Mouse (Mus musculus): ENCODE data around the gene Klk14. TPM values are rescaled to one million over a fixed set of nuclear protein-coding genes. Genes with fewer than 3 reads are reported as not detected.
"Not testable (repeated sequence)": the region's sequence is repeated elsewhere in the genome, so short reads cannot be mapped to it uniquely, and the experiment has no call there.

The Klk14 gene
- polyA plus RNA-seq, 1 experiment: not detected

DNA sequence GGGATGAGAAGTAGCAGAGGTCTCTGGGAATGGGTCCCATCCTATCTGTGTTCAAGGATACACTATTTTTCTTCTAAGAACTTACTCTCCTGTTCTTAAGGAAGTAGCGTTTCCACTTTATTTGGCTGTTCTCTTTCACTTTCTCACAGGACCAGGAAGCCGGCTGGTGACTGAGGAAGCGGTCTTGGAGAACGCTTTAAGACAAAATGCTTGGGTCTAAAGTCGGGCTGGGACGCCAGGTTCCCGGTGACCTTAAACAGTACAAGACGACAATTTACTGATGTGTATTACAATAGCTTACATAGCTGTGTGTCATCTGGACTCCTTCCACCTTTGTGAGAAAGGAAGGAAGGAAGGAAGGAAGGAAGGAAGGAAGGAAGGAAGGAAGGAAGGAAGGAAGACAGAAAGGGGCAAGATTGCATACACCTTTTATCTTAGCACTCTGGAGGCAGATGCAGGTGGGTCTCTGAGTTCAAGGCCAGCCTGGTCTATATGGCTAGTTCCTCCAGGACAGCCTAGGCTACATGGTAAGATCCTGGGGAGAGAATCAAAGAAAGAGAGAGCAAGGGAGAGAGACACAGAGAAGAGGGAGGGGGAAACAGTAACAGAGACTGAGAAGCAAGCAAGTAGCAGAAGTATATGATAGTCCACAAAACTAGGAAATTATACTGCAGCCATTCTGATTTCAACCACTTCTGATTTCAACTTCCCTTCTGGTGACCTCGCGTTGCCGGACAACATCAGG lies 19.0 kb upstream of the Klk14 start:
- H3K4me3 ChIP-seq (ENCODE audit: insufficient read depth, low read length): peak overlapping the region; percentile 44; the same call in 1 of the 2 replicates
- no peak overlapping the region for H3K27ac ChIP-seq (ENCODE audit: insufficient read depth, low read length)
- H3K4me1 ChIP-seq (ENCODE audit: control insufficient read depth, insufficient read depth, low read length): 0 out of 2 replicates have a peak, but pooled peaks cover 2% of the 10 kb centered on the region
- TF ChIP-seq POLR2A (IDR thresholded peaks at IDR 0.05; ENCODE audit: extremely low read depth, insufficient read depth, low read length) (no peak), CTCF (IDR thresholded peaks at IDR 0.05; ENCODE audit: extremely low read depth, insufficient read depth, low read length) (no peak)

- Histone ChIP-seq H3K4me3 (ENCODE audit: insufficient read depth, low read length) (peak within 1 kb of the TSS; percentile 44), H3K4me1 (ENCODE audit: control insufficient read depth, insufficient read depth, low read length) (0 out of 2 replicates have a peak, but pooled peaks cover 2% of the 10 kb centered on the region), H3K27ac (ENCODE audit: insufficient read depth, low read length) (no peak within 1 kb of the TSS)
- TF ChIP-seq POLR2A (IDR thresholded peaks at IDR 0.05; ENCODE audit: extremely low read depth, insufficient read depth, low read length): peak; percentile 74
- no peak for TF ChIP-seq CTCF (IDR thresholded peaks at IDR 0.05; ENCODE audit: extremely low read depth, insufficient read depth, low read length)
Measured at GRCm38 (mm10) chr7:43671809-43672580, 18.2 kb upstream of the Klk14 start, which contains the start of gene Ctu1. Gene Ctu1 (plus strand): TSS chr7:43672016.

DNA sequence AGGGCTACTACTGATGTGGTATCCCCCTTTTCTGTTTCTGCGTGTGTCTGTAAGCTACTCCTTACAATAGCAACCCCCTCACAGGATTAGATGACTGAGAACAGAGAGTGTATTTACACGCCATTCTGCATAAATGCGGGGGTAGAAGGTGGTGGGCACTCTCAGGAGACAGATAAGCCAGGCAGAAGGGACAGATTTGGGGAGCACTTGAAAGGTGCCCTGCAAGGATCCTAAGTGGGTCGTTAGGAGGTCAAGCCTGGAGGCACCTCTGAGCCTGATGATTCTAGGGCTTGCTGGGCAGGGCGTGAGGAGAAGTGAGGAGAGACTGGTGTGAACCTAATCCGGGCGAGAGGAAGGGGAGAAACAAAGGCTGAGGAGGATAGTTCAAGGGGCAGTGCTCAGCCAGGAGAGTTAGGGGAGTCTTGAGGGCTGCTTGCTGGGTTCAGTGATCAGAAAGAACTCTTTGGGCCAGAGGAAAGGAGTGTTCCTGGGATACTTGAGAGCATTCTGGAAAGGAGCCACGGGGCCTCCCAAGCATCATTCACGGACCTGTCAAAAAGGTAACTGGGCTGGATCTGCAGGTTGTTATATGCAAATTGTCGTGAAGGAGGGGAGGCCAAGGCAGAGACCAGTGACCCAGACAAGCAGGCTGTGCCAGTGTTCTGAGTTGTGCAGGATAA lies 17.5 kb upstream of the Klk14 start:
- Histone ChIP-seq H3K4me3 (ENCODE audit: insufficient read depth, low read length) (peak overlapping the region; percentile 44), H3K27ac (ENCODE audit: insufficient read depth, low read length) (no peak overlapping the region), H3K4me1 (ENCODE audit: control insufficient read depth, insufficient read depth, low read length) (0 out of 2 replicates have a peak, but pooled peaks cover 2% of the 10 kb centered on the region)
- TF ChIP-seq CTCF (IDR thresholded peaks at IDR 0.05; ENCODE audit: extremely low read depth, insufficient read depth, low read length) (no peak), POLR2A (IDR thresholded peaks at IDR 0.05; ENCODE audit: extremely low read depth, insufficient read depth, low read length) (no peak)

- Histone ChIP-seq H3K4me1 (ENCODE audit: control insufficient read depth, insufficient read depth, low read length) (0 out of 2 replicates have a peak, but pooled peaks cover 2% of the 10 kb centered on the region), H3K4me3 (ENCODE audit: insufficient read depth, low read length) (no peak overlapping the region), H3K27ac (ENCODE audit: insufficient read depth, low read length) (no peak overlapping the region)
- no peak for TF ChIP-seq POLR2A (IDR thresholded peaks at IDR 0.05; ENCODE audit: extremely low read depth, insufficient read depth, low read length)
- TF ChIP-seq CTCF (IDR thresholded peaks at IDR 0.05; ENCODE audit: extremely low read depth, insufficient read depth, low read length): no peak
Measured at GRCm38 (mm10) chr7:43675091-43675490, 15.1 kb upstream of the Klk14 start.

- no peak overlapping the region for H3K27ac ChIP-seq (ENCODE audit: insufficient read depth, low read length)
- no peak overlapping the region for H3K4me3 ChIP-seq (ENCODE audit: insufficient read depth, low read length)
- H3K4me1 ChIP-seq (ENCODE audit: control insufficient read depth, insufficient read depth, low read length): no peaks in the 10 kb centered on the region
- TF ChIP-seq CTCF (IDR thresholded peaks at IDR 0.05; ENCODE audit: extremely low read depth, insufficient read depth, low read length): peak; percentile 44
- TF ChIP-seq POLR2A (IDR thresholded peaks at IDR 0.05; ENCODE audit: extremely low read depth, insufficient read depth, low read length): no peak
Measured at GRCm38 (mm10) chr7:43678517-43678916, 11.7 kb upstream of the Klk14 start.

- TF ChIP-seq POLR2A (IDR thresholded peaks at IDR 0.05; ENCODE audit: extremely low read depth, insufficient read depth, low read length) (no peak), CTCF (IDR thresholded peaks at IDR 0.05; ENCODE audit: extremely low read depth, insufficient read depth, low read length) (peak; percentile 67)
- Histone ChIP-seq H3K27ac (ENCODE audit: insufficient read depth, low read length) (no peak overlapping the region), H3K4me1 (ENCODE audit: control insufficient read depth, insufficient read depth, low read length) (no peaks in the 10 kb centered on the region), H3K4me3 (ENCODE audit: insufficient read depth, low read length) (no peak overlapping the region)
Measured at GRCm38 (mm10) chr7:43680960-43681359, 9.3 kb upstream of the Klk14 start.

DNA sequence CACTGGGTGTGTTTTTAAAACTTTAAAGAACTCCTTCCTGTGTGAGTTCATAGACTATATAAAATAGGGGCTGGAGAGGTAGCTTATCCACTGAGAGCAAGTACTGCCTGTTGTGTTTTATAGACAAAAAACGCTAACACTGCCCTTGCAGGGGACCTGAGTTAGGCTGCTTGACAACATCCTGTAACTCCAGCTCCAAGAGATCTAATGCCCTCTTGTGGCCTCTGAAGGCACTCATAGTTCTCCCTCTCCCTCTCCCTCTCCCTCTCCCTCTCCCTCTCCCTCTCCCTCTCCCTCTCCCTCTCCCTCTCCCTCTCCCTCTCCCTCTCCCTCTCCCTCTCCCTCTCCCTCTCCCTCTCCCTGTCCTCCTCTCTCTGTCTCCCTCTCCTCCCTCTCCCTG lies 7.7 kb upstream of the Klk14 start:
- H3K27ac ChIP-seq (ENCODE audit: insufficient read depth, low read length); H3K4me1 ChIP-seq (ENCODE audit: control insufficient read depth, insufficient read depth, low read length); H3K4me3 ChIP-seq (ENCODE audit: insufficient read depth, low read length): not testable (repeated sequence)
- TF ChIP-seq CTCF (IDR thresholded peaks at IDR 0.05; ENCODE audit: extremely low read depth, insufficient read depth, low read length): 0 out of 2 replicates have a peak, but pooled peaks have one; percentile 2

- no peak overlapping the region for H3K4me3 ChIP-seq (ENCODE audit: insufficient read depth, low read length)
- no peaks in the 10 kb centered on the region for H3K4me1 ChIP-seq (ENCODE audit: control insufficient read depth, insufficient read depth, low read length)
- no peak for TF ChIP-seq CTCF (IDR thresholded peaks at IDR 0.05; ENCODE audit: extremely low read depth, insufficient read depth, low read length)
- no peak for TF ChIP-seq POLR2A (IDR thresholded peaks at IDR 0.05; ENCODE audit: extremely low read depth, insufficient read depth, low read length)
- H3K27ac ChIP-seq (ENCODE audit: insufficient read depth, low read length): no peak overlapping the region
Measured at GRCm38 (mm10) chr7:43685088-43685487, 5.1 kb upstream of the Klk14 start.

DNA sequence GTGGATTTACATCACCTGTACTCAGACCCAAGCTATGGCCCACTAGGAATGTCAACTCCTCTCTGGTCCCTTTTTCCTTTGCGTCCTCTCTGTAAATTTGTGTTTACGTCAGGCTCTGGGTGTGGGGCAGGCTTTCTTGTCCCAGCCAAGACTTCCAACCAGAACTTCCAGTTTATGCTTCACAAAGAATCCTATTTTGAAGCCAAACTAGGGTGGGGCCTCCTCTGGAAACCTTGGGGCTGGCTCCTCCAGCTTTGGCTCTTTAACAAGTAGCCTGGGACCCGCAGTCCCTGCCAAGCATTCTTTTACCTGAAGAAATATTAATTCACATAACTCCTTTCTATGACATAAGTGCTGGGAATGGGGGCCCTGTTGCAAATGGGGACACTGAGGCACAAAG lies 19.8 kb downstream of the Klk14 start:
- no peak for TF ChIP-seq CTCF (IDR thresholded peaks at IDR 0.05; ENCODE audit: extremely low read depth, insufficient read depth, low read length)
- no peak for TF ChIP-seq POLR2A (IDR thresholded peaks at IDR 0.05; ENCODE audit: extremely low read depth, insufficient read depth, low read length)
- Histone ChIP-seq H3K27ac (ENCODE audit: insufficient read depth, low read length) (no peak overlapping the region), H3K4me3 (ENCODE audit: insufficient read depth, low read length) (no peak overlapping the region), H3K4me1 (ENCODE audit: control insufficient read depth, insufficient read depth, low read length) (no peaks in the 10 kb centered on the region)
